Mouse (Mus musculus): ENCODE data around the gene Apoc3. TPM values are rescaled to one million over a fixed set of nuclear protein-coding genes. Genes with fewer than 3 reads are reported as not detected.

The Apoc3 gene
- polyA plus RNA-seq (2015; fragmentation: Nextera tagmentation; extraction: Ambion mirVana), result 64.3 and 64.4 TPM in 2 replicates

- no peak within 1 kb of the TSS for H3K27ac ChIP-seq (ENCODE audit: low read length)
- no peak within 1 kb of the TSS for H3K4me2 ChIP-seq (ENCODE audit: low read depth, low read length)
Observed at GRCm38 (mm10) chr9:46235596-46235648, at the start of gene Apoc3. Gene Apoc3, minus strand, starts transcription at chr9:46235636.

GRCm38 (mm10) chr9:46282631-46283436 is 47.4 kb upstream of the Apoc3 start, which contains the start of gene Bud13:
Gene Bud13, plus strand, starts transcription at chr9:46283008.
- under 1% methylated on average over 55 of the region's 55 CpGs for WGBS
- peaks cover 7% of the 10 kb centered on the region; the same call in 1 of the 2 replicates for H3K36me3 ChIP-seq (ENCODE audit: control insufficient read depth, insufficient read depth, low read length)
- H3K27me3 ChIP-seq (ENCODE audit: control insufficient read depth, insufficient read depth, low read length), result no peaks in the 10 kb centered on the region
- H3K9me3 ChIP-seq (replicated peaks; ENCODE audit: control insufficient read depth, low read length), result no peaks in the 10 kb centered on the region
- peak within 1 kb of the TSS; percentile 87 for H3K27ac ChIP-seq (ENCODE audit: low read length)
- peak; percentile 94 for ATAC-seq (ENCODE audit: insufficient read depth, low FRiP score)
- H3K4me2 ChIP-seq (ENCODE audit: low read depth, low read length), result peak within 1 kb of the TSS; percentile 69
- peak within 1 kb of the TSS; percentile 85 for H3K9ac ChIP-seq (ENCODE audit: low read length)
- H3K4me1 ChIP-seq (ENCODE audit: control insufficient read depth, insufficient read depth, low read length), result peaks cover 7% of the 10 kb centered on the region
- peak within 1 kb of the TSS; percentile 82 for H3K4me3 ChIP-seq (replicated peaks; ENCODE audit: low read length)

More at GRCm38 (mm10) chr9:46235596-46235648, at the start of gene Apoc3:
- no peaks in the 10 kb centered on the region for H3K27me3 ChIP-seq (ENCODE audit: control insufficient read depth, insufficient read depth, low read length)
- no peaks in the 10 kb centered on the region for H3K36me3 ChIP-seq (ENCODE audit: control insufficient read depth, insufficient read depth, low read length)
- no peak within 1 kb of the TSS for H3K4me3 ChIP-seq (replicated peaks; ENCODE audit: low read length)
- H3K9ac ChIP-seq (ENCODE audit: low read length), result no peak within 1 kb of the TSS; the same call in 1 of the 2 replicates
- no peak for ATAC-seq (ENCODE audit: insufficient read depth, low FRiP score)
- peaks cover 2% of the 10 kb centered on the region; the same call in 1 of the 2 replicates for H3K4me1 ChIP-seq (ENCODE audit: control insufficient read depth, insufficient read depth, low read length)
- H3K9me3 ChIP-seq (replicated peaks; ENCODE audit: control insufficient read depth, low read length), result no peaks in the 10 kb centered on the region

GRCm38 (mm10) chr9:46274494-46274893 is 39.1 kb upstream of the Apoc3 start:
- peaks cover under 1% of the 10 kb centered on the region; the same call in 1 of the 2 replicates for H3K27me3 ChIP-seq (ENCODE audit: control insufficient read depth, insufficient read depth, low read length)
- no peak for ATAC-seq (ENCODE audit: insufficient read depth, low FRiP score)
- no peak overlapping the region for H3K9ac ChIP-seq (ENCODE audit: low read length)
- H3K9me3 ChIP-seq (replicated peaks; ENCODE audit: control insufficient read depth, low read length), result no peaks in the 10 kb centered on the region
- no peak overlapping the region for H3K4me2 ChIP-seq (ENCODE audit: low read depth, low read length)
- no peaks in the 10 kb centered on the region for H3K4me1 ChIP-seq (ENCODE audit: control insufficient read depth, insufficient read depth, low read length)
- peaks cover 23% of the 10 kb centered on the region for H3K36me3 ChIP-seq (ENCODE audit: control insufficient read depth, insufficient read depth, low read length)
- WGBS, result 82% methylated on average over 9 of the region's 9 CpGs
- H3K4me3 ChIP-seq (replicated peaks; ENCODE audit: low read length), result no peak overlapping the region
- no peak overlapping the region for H3K27ac ChIP-seq (ENCODE audit: low read length)

GRCm38 (mm10) chr9:46272677-46273454 is 37.4 kb upstream of the Apoc3 start, which contains the start of gene Zpr1:
Gene Zpr1, plus strand, starts transcription at chr9:46273064.
- peak; percentile 98 for ATAC-seq (ENCODE audit: insufficient read depth, low FRiP score)
- Histone ChIP-seq H3K4me2 (ENCODE audit: low read depth, low read length) (peak within 1 kb of the TSS; percentile 63), H3K9ac (ENCODE audit: low read length) (peak within 1 kb of the TSS; percentile 85), H3K36me3 (ENCODE audit: control insufficient read depth, insufficient read depth, low read length) (peaks cover 19% of the 10 kb centered on the region), H3K9me3 (replicated peaks; ENCODE audit: control insufficient read depth, low read length) (no peaks in the 10 kb centered on the region), H3K4me3 (replicated peaks; ENCODE audit: low read length) (peak within 1 kb of the TSS; percentile 76), H3K27me3 (ENCODE audit: control insufficient read depth, insufficient read depth, low read length) (peaks cover 7% of the 10 kb centered on the region), H3K27ac (ENCODE audit: low read length) (peak within 1 kb of the TSS; percentile 66), H3K4me1 (ENCODE audit: control insufficient read depth, insufficient read depth, low read length) (no peaks in the 10 kb centered on the region)
- 5% methylated on average over 45 of the region's 45 CpGs for WGBS

GRCm38 (mm10) chr9:46272070-46272469 is 36.6 kb upstream of the Apoc3 start:
- Histone ChIP-seq H3K27me3 (ENCODE audit: control insufficient read depth, insufficient read depth, low read length) (peaks cover 7% of the 10 kb centered on the region), H3K9me3 (replicated peaks; ENCODE audit: control insufficient read depth, low read length) (no peaks in the 10 kb centered on the region), H3K36me3 (ENCODE audit: control insufficient read depth, insufficient read depth, low read length) (peaks cover 13% of the 10 kb centered on the region; the same call in 1 of the 2 replicates), H3K4me1 (ENCODE audit: control insufficient read depth, insufficient read depth, low read length) (no peaks in the 10 kb centered on the region), H3K9ac (ENCODE audit: low read length) (no peak overlapping the region), H3K4me3 (replicated peaks; ENCODE audit: low read length) (no peak overlapping the region), H3K4me2 (ENCODE audit: low read depth, low read length) (no peak overlapping the region), H3K27ac (ENCODE audit: low read length) (no peak overlapping the region)
- 79% methylated on average over 9 of the region's 9 CpGs for WGBS
- no peak for ATAC-seq (ENCODE audit: insufficient read depth, low FRiP score)

GRCm38 (mm10) chr9:46270782-46271181 is 35.3 kb upstream of the Apoc3 start:
- ATAC-seq (ENCODE audit: insufficient read depth, low FRiP score), result no peak

GRCm38 (mm10) chr9:46269125-46269524 is 33.7 kb upstream of the Apoc3 start:
- H3K36me3 ChIP-seq (ENCODE audit: control insufficient read depth, insufficient read depth, low read length), result no peaks in the 10 kb centered on the region
- H3K4me3 ChIP-seq (replicated peaks; ENCODE audit: low read length), result no peak overlapping the region
- no peaks in the 10 kb centered on the region for H3K4me1 ChIP-seq (ENCODE audit: control insufficient read depth, insufficient read depth, low read length)
- no peak for ATAC-seq (ENCODE audit: insufficient read depth, low FRiP score)
- H3K27ac ChIP-seq (ENCODE audit: low read length), result no peak overlapping the region
- H3K9me3 ChIP-seq (replicated peaks; ENCODE audit: control insufficient read depth, low read length), result no peaks in the 10 kb centered on the region
- H3K27me3 ChIP-seq (ENCODE audit: control insufficient read depth, insufficient read depth, low read length), result peaks cover 7% of the 10 kb centered on the region
- 86% methylated on average over 5 of the region's 5 CpGs for WGBS
- no peak overlapping the region for H3K4me2 ChIP-seq (ENCODE audit: low read depth, low read length)
- H3K9ac ChIP-seq (ENCODE audit: low read length), result no peak overlapping the region

More at GRCm38 (mm10) chr9:46270782-46271181, 35.3 kb upstream of the Apoc3 start:
- Histone ChIP-seq H3K4me1 (ENCODE audit: control insufficient read depth, insufficient read depth, low read length) (no peaks in the 10 kb centered on the region), H3K27me3 (ENCODE audit: control insufficient read depth, insufficient read depth, low read length) (peaks cover 7% of the 10 kb centered on the region), H3K36me3 (ENCODE audit: control insufficient read depth, insufficient read depth, low read length) (peaks cover 4% of the 10 kb centered on the region; the same call in 1 of the 2 replicates), H3K4me2 (ENCODE audit: low read depth, low read length) (no peak overlapping the region), H3K4me3 (replicated peaks; ENCODE audit: low read length) (no peak overlapping the region), H3K9me3 (replicated peaks; ENCODE audit: control insufficient read depth, low read length) (no peaks in the 10 kb centered on the region), H3K27ac (ENCODE audit: low read length) (no peak overlapping the region), H3K9ac (ENCODE audit: low read length) (no peak overlapping the region)
- WGBS, result 92% methylated on average over 4 of the region's 4 CpGs

- Histone ChIP-seq H3K4me1 (ENCODE audit: control insufficient read depth, insufficient read depth, low read length) (no peaks in the 10 kb centered on the region), H3K36me3 (ENCODE audit: control insufficient read depth, insufficient read depth, low read length) (no peaks in the 10 kb centered on the region), H3K9ac (ENCODE audit: low read length) (no peak within 1 kb of the TSS), H3K27ac (ENCODE audit: low read length) (no peak within 1 kb of the TSS), H3K4me2 (ENCODE audit: low read depth, low read length) (no peak within 1 kb of the TSS), H3K4me3 (replicated peaks; ENCODE audit: low read length) (no peak within 1 kb of the TSS), H3K27me3 (ENCODE audit: control insufficient read depth, insufficient read depth, low read length) (peaks cover 7% of the 10 kb centered on the region), H3K9me3 (replicated peaks; ENCODE audit: control insufficient read depth, low read length) (no peaks in the 10 kb centered on the region)
- 40% methylated on average over 7 of the region's 7 CpGs for WGBS
- ATAC-seq (ENCODE audit: insufficient read depth, low FRiP score), result no peak
Observed at GRCm38 (mm10) chr9:46268343-46268873, 33.0 kb upstream of the Apoc3 start, which contains the start of gene Apoa5. Gene Apoa5, plus strand, starts transcription at chr9:46268633.

- Histone ChIP-seq H3K9me3 (replicated peaks; ENCODE audit: control insufficient read depth, low read length) (no peaks in the 10 kb centered on the region), H3K27ac (ENCODE audit: low read length) (no peak overlapping the region), H3K27me3 (ENCODE audit: control insufficient read depth, insufficient read depth, low read length) (no peaks in the 10 kb centered on the region), H3K9ac (ENCODE audit: low read length) (no peak overlapping the region), H3K4me3 (replicated peaks; ENCODE audit: low read length) (no peak overlapping the region), H3K4me2 (ENCODE audit: low read depth, low read length) (no peak overlapping the region), H3K36me3 (ENCODE audit: control insufficient read depth, insufficient read depth, low read length) (no peaks in the 10 kb centered on the region), H3K4me1 (ENCODE audit: control insufficient read depth, insufficient read depth, low read length) (no peaks in the 10 kb centered on the region)
- no peak for ATAC-seq (ENCODE audit: insufficient read depth, low FRiP score)
- WGBS, result 73% methylated on average over 7 of the region's 7 CpGs
Observed at GRCm38 (mm10) chr9:46261131-46261530, 25.7 kb upstream of the Apoc3 start.
